Mouse (Mus musculus): ENCODE data around the gene Hkdc1. TPM values are rescaled to one million over a fixed set of nuclear protein-coding genes. Genes with fewer than 3 reads are reported as not detected.
A peak's percentile ranks its signal among the peaks of the same experiment; 100 is the strongest.
"Not testable (repeated sequence)": the region's sequence is repeated elsewhere in the genome, so short reads cannot be mapped to it uniquely, and the experiment has no call there.

The Hkdc1 gene
- 14.2 and 16.0 TPM in 2 replicates for polyA plus RNA-seq (2012; rRNA removed)

DNA sequence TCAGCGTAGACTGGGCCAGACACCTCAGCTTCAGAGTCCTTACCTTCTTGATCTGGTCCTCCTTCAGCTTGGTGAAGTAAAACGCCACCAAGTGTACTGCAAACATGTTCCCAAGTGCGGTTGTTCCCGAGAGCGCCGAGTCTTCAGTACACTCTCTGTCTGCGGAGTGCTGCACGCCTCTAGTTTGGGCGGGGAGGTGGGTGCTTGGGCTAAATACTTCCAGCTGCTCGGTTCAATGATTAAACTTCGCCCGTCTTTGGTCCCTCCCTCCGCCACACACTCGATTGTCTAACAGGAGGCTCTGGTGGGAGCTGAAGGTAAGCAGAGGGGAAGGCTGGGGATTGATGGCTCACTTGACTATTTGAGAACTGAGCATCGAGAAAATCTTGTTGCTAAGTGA, at the start of gene Hkdc1:
Gene Hkdc1, minus strand, starts transcription at position 237 of the 400 bp plus-strand sequence.
- no peak for DNase-seq (ENCODE audit: extremely low spot score in 1 of 2, low spot score in 1 of 2)

DNA sequence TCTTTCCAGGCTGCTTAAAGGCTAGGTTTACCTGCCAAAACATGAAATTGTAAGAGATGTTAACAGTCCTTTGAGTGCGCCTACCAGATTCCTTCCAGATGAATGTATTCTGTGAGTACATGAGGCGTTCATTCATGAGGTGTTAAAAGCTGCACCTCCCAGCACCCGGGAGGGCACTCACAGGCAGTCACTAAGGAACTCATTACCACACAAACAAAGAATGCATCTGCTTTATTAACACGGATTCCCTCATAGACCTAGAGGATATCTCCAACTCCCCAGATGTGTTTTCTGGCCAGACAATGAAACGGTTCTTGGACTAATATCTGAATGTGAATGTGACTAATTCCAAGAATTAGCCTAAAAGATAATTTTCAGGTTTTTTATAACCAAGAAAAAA, 48.8 kb upstream of the Hkdc1 start:
- DNase-seq (ENCODE audit: extremely low spot score in 1 of 2, low spot score in 1 of 2) = no peak

DNA sequence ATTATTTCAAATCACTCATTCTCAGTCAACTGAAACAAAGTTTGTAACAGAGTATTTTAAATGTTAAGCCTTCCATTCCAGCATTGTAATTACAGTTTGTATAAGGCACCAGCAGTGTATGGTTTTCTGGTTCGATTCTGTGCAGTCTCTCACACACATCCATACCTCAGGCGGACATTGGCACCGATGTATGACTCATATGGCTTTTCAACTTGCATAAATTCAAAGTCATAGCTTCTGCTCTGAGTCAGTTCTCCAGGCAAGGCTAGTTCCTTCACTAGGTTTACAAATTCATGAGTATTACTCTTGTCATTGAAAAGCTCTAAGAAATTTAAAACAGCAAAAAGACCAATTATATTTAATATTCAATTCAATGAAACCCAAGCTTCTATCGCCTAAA, 47.4 kb upstream of the Hkdc1 start:
- DNase-seq (ENCODE audit: extremely low spot score in 1 of 2, low spot score in 1 of 2) = no peak

DNA sequence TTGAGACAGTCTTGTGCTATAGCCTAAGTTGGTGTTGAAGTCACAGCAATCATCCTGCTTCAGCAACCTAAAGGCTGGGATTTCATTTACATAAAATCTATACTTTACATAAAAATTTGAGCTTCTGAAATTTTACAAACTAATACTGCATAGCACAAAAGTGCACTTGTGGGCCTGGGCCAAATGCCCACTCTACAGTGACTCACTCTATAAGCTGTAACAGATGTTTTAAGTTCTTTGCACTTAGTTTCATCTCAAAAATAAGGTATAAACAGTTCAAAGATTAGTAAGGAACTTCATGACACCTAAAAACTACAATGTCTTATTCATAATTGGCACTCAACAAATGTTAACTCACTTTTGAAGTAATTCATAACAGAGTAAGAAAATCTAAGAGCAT, 39.0 kb upstream of the Hkdc1 start:
- no peak for DNase-seq (ENCODE audit: extremely low spot score in 1 of 2, low spot score in 1 of 2)

DNA sequence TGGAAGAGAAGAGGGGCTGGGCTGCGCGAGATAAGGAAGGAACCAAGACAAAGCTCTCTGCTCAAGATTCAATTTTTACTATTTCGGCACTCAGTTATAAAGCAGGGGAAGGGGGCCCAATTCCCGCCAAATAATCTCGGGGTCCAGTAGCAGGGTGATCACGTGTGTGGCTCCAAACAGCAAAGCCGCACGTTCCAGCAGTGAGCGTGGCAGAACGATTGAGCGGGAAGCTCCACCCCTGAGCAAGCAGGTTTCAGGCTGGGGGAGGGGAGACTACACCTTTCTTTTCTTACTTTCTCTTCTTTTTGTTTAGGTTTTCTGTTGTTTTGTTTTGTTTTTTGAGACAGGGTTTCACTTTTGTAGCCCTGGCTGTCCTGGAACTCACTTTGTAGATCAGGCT, 29.7 kb upstream of the Hkdc1 start:
- DNase-seq (ENCODE audit: extremely low spot score in 1 of 2, low spot score in 1 of 2) = not testable (repeated sequence)

DNA sequence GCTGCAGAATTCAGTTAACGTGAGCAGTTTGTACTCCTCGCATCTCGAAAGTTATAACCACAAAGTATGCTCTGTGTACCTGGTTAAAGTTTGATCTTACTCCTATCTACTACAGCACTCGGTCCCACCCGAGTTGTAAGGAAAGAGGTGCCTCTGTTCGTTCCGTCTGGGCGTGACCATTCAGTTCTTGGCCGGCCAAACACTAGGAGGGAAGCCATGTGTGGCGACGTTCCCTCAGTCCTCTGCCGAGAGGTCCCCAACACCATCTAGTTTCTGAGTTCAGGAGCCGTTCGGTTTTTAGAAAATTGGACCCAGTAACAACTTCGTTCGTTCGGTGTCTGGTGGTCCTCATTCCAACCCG, 28.0 kb upstream of the Hkdc1 start:
- DNase-seq (ENCODE audit: extremely low spot score in 1 of 2, low spot score in 1 of 2) = no peak

DNA sequence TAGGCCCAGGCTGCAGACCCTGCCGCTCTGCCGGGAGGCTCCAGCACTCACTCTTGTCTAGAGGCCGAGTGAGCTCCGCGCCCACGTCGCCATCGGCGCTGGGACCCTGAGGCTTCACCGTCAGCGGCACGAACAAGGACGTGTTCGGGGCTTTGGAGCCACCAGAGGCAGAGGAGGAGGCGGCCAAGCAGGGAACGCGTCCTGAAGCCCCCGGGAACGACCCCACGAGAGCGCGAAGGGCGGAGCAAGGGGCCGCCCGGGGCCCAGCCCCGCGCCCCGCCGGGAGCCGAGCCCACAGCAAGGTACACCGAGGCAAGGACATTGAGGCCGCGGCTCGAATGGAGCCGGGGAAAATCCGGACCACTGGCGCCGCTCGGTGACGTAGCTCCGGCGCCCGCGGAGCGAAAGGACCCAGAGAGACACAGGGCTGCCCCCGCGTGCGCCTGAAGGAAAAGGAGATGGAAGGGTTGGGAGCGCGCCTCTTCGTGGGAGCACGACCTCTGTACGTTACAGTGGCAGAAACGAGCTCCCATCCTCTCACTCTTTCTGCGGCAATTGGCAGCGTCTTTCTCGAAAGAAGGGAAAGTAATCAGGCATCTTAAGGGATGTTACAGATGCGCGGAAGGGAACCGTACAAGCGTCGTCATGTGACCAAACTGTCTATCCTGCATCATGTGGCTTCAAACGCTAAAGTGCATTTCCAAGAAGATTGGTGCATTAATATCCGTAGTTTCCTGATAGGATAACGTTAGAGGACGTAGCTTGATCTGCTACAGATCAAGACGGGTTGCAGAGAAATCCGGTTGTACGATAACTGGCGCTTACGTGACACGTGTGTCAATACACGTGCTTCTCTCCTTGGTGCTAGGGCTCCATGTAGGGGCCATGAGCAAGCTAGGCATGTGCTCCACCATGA, 27.3 kb upstream of the Hkdc1 start, which contains the start of the genes 4930507D05Rik and Supv3l1:
Gene 4930507D05Rik, plus strand, starts transcription at position 126 of the 916 bp plus-strand sequence.
Gene Supv3l1, minus strand, starts transcription at position 375 of the 916 bp plus-strand sequence.
- peak; percentile 82 to 93 for DNase-seq (ENCODE audit: extremely low spot score in 1 of 2, low spot score in 1 of 2)

DNA sequence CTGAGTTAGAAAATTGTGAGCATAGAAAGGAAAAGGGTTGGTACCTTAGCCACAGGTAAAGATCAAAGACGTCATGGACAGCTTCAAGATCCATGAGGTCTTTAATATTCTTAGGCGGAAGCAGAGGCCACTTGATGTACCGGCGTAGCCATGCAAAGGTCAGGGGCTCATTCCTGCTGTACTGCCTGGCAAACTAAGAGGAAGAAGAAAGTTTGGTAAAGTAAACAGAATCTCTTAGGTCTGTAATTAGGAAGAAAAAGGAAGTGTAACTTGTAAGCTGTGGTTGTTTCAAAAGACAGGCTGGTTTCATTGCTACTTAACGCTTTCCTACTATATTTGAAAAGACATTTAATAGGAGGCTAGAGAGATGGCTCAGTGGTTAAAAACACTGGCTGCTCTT, 8.1 kb upstream of the Hkdc1 start:
- no peak for DNase-seq (ENCODE audit: extremely low spot score in 1 of 2, low spot score in 1 of 2)

DNA sequence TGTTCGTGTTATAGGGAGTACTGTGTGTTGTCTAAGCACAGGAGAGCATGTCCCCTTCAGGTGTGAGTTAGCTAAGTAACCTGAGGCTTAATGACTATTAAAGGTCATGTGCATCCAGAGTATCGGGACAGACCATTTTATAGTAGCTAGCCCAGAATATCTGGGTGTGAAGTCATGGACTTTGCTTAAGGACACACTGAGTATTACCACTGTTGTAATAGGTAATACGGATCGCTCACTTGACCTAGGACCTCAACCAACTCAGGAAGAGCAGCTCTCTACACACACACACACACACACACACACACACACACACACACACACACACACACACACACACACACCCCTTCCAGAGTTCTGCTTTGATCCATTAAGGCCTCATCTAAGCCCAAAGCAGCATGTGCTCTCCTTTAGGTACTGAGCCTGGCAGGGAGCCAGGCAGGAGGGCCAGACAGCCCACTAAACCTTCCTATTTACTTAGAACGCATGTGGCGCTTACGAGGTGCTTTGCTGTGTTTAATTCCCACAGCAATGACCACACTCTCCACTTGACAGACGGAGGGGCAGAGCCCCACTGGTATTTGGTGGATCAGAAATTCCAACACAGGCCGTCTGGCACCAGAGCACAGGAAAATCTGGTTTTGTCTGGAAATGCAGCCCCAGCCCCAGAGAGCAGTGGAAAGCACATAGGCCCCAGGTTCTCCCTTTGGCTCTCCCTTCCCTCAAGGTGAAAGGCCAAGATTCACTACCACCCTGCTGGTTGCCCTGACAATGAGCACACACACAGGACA, 3.0 kb upstream of the Hkdc1 start:
- DNase-seq (ENCODE audit: extremely low spot score in 1 of 2, low spot score in 1 of 2) = no peak

DNA sequence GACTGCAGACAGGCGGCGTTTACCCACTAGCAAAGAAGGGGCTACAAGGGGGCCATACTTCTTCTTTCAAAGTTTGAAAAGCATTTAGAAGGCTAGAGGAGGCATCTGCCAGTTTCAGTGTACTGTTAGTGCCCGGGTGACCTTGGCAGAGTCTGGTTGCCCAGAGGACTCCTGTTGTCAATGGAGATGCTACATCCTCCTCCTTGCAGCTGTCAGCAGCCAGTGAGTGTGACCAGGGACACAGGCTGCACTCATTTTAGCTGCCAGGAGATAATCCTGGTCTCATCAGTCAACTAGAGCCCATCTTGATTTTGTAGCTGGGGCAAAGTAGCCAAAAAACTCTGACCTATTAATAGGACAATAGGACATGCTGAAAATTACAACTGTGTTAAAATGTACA, 1.2 kb downstream of the Hkdc1 start:
- DNase-seq (ENCODE audit: extremely low spot score in 1 of 2, low spot score in 1 of 2) = no peak

DNA sequence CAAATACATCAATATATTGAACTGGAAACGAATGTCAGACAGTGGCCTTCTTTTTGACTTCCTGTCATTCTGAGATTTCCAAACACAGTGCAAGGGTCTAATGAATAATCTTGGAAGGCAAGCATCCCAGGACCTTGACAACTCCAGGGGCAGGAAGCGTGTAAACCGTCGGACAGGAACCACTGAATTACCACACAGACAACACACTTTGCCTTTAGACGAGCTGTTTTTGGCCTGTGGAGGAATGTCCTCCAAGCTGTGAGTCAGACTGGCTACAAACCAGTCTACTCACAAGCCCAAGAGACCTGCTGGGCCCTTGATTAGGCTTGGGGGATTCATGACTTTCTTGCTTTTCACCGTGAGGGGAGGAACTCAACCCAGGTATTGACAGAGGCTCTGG, 1.9 kb downstream of the Hkdc1 start:
- no peak for DNase-seq (ENCODE audit: extremely low spot score in 1 of 2, low spot score in 1 of 2)

DNA sequence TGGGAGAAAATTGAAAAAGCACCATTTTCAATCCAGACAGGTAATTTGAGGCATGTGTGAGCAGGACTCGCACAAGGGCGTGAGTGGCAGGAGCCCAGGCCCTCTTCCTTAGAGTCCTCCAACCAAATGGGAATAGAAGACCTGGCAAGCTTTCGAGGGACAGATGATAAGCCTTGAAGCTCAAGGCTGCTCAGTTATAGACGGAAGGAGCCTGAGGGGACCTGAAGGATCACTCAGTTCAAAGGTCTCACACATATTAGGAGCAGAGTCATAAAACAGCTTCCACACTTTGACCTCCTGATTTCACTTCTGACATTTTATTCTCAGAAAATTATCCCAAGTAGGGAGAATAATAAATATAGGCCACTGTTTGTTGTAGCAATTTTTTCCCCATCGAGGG, 2.9 kb downstream of the Hkdc1 start:
- no peak for DNase-seq (ENCODE audit: extremely low spot score in 1 of 2, low spot score in 1 of 2)

DNA sequence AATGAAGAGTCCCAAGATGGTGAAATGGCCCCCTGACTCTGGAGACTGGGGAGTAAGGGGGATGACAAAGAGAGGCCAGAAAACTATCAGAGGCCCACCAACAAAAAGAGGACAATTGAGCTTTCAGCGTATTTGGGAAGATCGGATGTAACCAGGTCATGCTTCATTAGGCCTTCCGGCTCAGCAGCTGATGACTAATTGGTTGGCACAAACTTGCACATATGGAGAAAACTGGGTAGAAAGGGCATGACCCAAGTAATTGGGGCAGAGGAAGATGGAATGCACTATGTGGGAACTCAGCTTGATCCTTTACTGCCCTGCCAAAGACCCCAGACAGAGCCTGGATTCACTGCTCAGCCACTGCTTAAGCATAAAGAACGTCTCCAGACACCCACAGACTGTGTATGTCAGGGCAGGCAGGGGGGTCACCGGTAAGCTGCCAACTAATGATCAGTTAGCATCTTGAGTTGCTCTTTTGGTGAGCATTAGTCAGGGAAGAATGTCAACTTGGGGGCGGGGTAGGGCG, 3.4 kb downstream of the Hkdc1 start:
- no peak for DNase-seq (ENCODE audit: extremely low spot score in 1 of 2, low spot score in 1 of 2)

DNA sequence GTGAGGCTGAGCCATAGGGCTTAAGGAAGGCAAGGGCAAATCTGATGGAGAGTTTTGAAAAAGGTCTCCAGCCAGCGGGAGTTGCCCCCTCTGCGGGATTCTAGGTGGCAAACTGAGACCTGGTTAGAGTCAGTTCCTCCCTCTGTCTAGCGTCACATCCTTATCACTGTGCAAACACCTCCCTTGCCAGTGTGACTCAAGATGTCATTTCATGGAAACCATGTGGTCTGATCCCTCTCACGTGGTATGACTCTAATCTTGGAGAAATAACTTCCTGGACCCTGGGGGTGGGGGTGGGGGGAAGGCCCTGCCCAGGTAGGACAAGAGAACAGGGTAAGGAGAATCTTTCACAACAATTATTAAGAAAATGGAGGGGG, 8.7 kb downstream of the Hkdc1 start:
- DNase-seq (ENCODE audit: extremely low spot score in 1 of 2, low spot score in 1 of 2) = no peak

DNA sequence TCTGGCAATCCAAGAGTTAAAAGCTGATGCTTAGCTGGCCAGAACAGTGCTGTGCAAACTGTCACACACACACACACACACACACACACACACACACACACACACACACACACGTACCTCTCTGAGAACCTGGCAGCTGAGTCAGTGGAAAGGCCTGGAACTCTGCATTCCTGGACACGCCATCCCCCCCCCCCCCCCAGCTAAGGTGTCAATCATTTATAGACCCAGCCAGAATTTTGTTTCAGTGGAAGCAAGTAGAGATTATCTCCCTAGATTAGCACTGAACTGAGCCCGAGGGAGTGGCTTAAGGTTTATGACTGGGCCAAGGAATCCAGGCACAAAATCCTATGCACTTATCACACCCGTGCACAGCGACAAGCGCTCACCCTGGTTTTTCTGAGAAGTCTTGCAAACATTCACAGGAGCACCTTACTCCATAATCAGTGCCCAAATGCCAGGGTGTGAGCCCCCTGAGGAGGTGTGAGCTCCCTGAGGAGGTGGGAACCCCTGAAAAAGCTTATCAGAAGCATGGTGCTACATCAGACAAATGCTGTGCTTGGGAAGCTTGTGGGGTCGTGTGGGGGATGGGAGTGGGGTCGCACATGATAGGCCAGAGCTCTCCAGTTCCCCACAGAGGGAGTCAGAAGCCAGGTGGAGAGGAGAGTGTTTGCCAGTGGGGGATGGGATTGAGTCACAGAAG, 9.2 kb downstream of the Hkdc1 start:
- DNase-seq (ENCODE audit: extremely low spot score in 1 of 2, low spot score in 1 of 2) = no peak

DNA sequence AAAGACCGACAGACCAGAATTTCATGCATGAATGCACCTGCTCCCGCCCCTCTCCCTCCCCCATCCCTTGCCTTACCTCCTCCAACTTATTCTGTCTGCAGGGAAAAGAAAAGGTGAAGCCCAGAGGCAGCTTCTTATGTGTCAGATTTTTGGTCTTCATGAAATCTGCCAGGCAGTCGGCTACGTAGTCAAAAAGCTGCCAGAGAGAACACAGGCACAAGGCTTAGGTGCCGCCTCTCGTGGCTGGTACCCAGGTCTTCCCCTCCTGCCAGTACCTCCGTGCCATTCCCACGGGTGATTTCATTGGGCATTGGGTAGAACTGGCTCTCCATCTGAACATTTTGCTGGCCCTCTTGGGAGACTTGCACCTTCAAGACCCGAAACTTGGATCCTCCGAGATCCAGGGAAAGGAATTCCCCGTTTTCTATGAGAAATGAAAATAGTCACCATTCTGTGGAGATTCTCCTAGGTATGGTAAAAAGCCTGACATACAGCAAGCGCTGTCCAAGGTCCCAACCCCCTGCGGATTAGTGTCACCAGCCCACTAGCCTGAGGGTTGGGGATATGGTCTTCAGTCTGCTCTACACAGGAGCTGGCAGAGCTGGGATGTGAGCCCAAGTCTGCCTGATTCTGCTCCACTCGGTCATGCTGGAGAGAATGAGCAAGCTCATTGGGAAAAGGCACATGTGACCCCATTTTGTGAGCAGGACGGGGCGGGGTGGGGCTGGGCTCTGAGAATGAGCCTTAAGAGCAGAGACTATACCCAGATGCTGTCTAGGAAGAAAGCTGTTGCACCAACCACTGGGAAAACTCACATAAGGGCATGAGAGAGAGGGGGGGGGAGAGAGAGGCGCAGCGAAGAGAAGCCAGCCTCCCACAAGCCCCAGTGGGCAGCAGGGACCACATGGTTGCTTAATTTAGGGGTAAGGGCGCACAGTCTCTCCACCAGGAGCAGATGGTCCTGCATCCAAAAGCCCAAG, 10.6 kb downstream of the Hkdc1 start:
- peak in 1 of 2 experiments; percentile 31 for DNase-seq (ENCODE audit: extremely low spot score in 1 of 2, low spot score in 1 of 2)

DNA sequence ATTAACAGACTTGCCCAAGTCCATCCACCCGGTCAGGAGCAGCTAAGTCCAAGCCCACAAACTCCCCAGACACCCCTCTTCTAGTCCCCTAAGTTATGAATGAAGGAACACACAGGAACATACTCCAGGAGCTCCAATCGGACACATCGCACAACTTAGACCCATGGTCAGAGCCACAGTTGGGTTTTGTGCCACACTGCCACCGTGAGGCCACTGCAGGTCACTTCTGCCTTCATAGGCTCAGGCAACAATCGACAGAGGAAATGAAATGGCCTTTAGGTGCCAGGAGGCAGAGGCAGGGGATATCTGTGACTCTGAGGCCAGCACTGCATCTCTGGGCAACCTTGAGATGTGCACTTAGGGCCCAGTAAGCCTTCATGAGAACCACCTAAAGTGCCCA, 11.3 kb downstream of the Hkdc1 start:
- peak; percentile 46 to 80 for DNase-seq (ENCODE audit: extremely low spot score in 1 of 2, low spot score in 1 of 2)

DNA sequence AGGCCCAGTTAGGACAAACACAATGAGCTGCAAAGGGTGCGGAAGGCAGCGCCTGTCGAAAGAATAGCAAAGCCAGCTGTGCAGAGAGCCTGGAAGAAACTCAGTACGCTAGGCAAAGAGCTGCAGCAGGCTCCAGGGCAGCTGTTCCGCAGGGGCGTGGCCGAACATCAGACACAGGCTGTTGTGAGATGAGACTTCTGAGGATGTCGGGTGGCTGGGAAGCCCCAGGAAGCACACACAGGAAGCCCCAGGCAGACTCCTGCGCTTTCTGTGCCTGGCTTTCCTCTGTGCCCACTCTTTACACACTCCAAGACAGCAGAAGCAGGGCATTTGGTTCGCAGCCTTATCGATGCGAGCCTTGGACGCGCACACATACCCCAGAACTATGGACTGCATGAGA, 17.4 kb downstream of the Hkdc1 start:
- no peak for DNase-seq (ENCODE audit: extremely low spot score in 1 of 2, low spot score in 1 of 2)

DNA sequence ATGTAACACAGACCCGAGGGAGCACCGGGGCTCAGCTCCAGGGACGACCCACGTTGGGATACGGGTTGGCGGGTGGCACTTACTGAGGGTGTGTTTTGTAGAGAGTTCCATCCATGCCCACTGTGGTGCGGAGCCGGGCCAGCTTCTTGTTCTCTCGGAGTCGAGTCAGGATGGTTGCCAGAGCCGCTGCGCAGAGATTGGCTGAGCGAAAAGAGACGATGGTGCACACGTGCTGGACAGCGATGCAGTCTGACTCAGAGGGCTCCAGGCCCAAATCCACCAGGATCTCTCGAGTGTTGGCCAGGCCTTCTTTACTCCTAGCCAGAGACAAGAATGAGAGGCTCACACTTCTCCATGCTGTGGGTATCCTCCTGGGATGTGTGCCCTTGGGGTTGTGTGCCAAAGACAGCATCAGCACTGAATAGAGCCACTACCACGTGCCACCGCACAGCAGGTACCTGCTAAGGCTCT, 20.6 kb downstream of the Hkdc1 start:
- no peak for DNase-seq (ENCODE audit: extremely low spot score in 1 of 2, low spot score in 1 of 2)

DNA sequence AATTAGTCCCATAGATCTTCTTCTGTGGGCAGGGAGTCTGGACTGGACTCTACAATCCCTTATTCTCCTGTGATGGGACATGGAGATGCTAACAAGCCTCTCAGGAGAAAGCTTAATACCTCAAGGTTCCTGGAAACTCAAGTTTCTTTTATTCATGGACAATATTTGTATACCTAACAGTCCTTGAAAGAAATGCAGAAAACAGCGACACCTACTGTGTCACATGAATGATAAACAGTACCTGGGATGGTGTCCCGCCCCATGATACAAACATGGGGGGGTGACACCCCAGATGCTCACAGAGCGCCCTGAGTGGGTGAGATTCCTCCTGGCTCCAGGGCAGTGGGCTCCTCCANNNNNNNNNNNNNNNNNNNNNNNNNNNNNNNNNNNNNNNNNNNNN, 39.3 kb downstream of the Hkdc1 start:
- no peak for DNase-seq (ENCODE audit: extremely low spot score in 1 of 2, low spot score in 1 of 2)

Data from frontal cortex, adult 2 months (tissue).